Mouse (Mus musculus) spleen, postnatal 14 days (tissue): ENCODE results near the gene Cdk13.

Experiments
- DNase-seq, 2 experiments: peaks; one replicate each; pipeline ENCODE4 v3.0.0; 2021 to 2022; ENCODE audit warnings: low spot score in 2 of 2

Gene Cdk13

DNA sequence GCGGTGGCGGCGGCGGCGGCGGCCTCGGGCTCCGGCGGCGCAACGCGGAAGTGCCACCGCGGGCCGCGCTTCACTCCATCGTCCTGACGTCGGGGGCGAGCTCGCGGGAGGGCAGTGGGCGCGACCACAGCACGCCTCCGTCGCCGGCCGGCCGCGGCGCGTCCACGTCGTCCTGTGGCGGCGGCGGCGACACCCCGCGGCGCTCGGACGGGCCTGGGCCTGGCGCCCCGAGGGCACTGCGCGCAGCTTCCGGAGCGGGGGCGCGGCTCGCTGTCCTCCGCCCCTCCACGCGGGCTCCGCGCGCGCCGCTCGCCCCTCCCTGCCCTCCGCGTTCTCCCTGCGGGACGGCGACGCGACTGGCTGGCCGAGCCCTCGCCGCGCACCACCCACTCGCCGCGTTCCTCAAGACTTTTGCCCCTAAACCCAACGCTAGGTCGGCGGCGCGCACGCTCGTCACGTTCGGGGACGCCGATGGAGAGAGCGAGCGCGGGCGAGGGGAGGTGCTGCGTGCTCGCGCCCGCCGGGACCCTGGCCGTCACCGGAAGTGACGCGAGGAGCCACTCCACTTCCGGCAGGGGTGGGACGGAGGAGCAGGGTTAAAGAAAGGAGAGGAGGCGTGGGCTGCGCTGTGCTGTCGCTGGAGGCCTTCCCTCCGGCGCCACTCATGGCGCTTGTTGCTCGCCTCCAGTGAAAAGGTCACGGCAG lies at the start of gene Cdk13:
TSS of gene Cdk13 (minus strand) at position 189 of the 705 bp plus-strand sequence.
- peak; percentile 95 to 99 for DNase-seq

GRCm38 (mm10) chr13:17843336-17843735 lies 38.4 kb upstream of the Cdk13 start:
- DNase-seq = no peak

DNA sequence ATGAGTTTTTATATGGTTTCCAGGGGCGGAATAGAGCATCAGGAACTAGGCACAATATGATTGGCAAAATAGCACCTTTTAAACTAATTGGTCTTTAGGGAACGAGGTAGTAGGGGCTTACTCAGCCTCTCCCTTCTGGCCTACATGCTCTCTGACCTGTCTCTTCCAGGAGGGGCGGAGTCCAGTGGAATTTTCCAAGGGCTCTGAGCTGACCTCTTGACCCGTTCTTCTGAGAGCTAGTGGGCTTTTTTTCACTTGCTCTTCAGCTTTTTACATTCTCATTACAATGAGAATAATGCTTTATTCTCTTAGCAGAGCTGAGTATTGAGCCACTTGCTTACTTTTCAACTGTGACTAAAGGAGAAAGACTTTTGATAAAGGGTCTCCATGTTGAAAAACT lies 37.9 kb upstream of the Cdk13 start:
- DNase-seq = no peak

- DNase-seq = no peak
Observed at GRCm38 (mm10) chr13:17839137-17839536, 34.2 kb upstream of the Cdk13 start.

- DNase-seq = peak in 1 of 2 experiments; percentile 46
Observed at GRCm38 (mm10) chr13:17838484-17838851, 33.6 kb upstream of the Cdk13 start.

DNA sequence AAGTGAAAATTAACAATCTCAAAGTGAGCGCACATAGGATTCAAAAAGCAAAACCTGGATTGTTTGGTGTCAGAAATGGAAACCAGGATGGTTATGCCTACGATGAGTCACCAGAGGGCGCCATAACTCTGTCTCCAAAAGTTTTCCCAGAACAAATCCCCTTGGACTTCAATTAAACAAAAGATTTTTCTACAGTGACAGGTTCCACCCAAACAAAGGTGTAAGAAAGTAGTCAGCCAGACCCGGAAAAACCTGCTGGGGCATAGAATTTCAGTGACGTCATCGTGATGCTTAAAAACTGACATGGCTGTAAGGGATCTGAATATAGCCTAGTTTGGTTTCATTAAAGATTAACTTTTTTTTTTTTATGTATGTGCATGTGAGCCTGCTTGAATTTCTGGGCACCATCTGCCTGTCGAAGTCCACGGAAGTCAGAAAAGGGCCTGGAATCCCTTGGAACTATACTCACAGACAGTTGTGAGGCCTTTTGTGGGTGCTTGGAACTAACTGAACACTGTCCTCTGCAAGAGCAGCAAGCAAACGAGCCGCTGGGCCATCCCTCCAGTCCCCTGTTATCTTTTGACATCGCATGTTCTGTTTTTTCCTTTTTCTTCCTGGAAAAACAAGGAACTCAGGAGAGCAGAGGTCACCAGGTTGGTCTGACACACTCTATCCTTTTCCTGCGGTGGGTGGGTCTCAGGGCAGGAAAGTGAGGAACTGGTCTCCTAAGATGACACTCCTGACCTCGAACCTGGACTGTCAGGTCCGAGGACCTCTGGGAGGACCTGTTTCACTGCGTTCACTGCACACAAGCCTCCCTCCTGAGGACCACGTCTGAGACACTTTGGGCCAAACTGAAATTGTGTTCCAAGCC lies 33.0 kb upstream of the Cdk13 start:
- no peak for DNase-seq

GRCm38 (mm10) chr13:17836808-17837207 lies 31.9 kb upstream of the Cdk13 start:
- DNase-seq = no peak

- DNase-seq = no peak
Observed at GRCm38 (mm10) chr13:17832940-17833339, 28.0 kb upstream of the Cdk13 start.

- DNase-seq = no peak
Observed at GRCm38 (mm10) chr13:17817226-17817625, 12.3 kb upstream of the Cdk13 start.

DNA sequence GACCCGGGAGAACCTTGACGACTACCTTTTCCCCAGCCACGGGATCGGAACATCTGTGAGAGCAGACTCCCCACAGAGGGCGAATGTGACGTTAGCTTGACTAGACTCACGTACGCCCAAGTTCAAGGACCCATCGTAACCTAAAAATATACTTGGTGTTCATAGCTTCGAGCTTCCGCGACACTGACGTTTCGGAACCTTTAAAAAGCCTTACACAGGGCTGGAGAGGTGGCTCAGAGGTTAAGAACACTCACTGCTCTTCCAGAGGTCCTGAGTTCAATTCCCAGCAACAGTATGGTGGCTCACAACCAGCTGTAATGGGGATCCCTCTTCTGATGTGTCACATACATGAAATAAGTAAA lies 698 bp upstream of the Cdk13 start:
- no peak for DNase-seq

GRCm38 (mm10) chr13:17804058-17804841 lies 647 bp downstream of the Cdk13 start:
- peak; percentile 33 to 53 for DNase-seq

GRCm38 (mm10) chr13:17803331-17804057 lies 1.4 kb downstream of the Cdk13 start:
- DNase-seq = peak; percentile 62 to 75

GRCm38 (mm10) chr13:17802880-17803279 lies 2.0 kb downstream of the Cdk13 start:
- DNase-seq = no peak

DNA sequence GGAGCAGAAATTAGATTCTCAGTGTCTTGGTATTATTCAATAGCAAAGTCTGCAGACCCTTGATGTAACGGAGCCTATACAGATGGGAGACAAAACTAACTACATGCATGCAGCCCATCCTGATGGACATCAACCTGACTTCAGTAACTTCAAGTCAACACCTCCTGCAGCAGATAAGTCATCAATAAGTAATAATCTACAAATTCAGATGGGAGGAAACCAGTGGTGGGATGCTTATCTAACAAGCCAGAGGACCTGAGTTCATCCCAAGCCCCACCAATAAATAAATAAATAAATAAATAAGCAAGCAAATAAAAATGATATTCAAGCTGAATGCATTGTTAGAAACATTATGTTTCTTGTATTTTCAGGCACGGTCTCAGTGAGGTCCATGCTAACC lies 5.2 kb downstream of the Cdk13 start:
- no peak for DNase-seq

- DNase-seq = no peak
Observed at GRCm38 (mm10) chr13:17795757-17796456, 9.0 kb downstream of the Cdk13 start.

DNA sequence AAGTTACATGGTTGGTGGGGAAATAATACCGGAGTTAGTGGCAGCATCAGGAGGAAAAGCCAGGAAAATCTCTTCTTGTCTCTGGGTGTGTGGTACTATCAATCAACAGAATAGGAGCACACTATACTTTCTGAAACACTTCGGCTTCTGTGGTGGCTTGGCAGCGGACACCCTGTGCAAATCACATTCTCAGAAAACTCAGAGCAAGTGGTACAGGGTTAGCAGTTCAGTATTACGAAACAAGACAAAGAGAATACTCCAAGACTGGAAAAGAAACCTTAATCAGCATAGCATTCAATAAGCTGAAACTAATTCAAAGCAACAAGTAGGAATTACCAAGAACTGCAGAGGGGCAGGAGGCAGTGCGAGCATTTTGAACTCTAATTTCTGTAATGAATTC lies 21.3 kb downstream of the Cdk13 start:
- no peak for DNase-seq

- no peak for DNase-seq
Observed at GRCm38 (mm10) chr13:17779923-17780322, 25.0 kb downstream of the Cdk13 start.

DNA sequence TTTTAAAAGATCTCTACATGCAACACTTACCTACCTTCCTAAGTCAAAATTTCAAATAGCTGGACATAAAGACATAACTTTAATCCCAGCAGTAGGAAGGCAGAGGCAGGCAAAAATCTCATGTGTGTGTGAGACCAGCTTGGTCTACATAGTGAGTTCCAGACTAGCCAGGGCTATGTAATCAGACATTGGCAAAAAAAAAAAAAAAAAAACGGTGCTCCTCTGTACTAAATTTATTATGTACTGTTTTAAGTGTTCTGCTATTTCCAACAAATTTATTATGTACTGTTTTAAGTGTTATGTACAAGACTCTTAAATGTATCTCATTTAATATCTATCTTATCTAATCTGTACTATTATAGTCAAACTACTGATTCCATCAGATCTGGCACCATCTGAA lies 28.6 kb downstream of the Cdk13 start:
- no peak for DNase-seq

GRCm38 (mm10) chr13:17775364-17775763 lies 29.5 kb downstream of the Cdk13 start:
- DNase-seq = no peak

DNA sequence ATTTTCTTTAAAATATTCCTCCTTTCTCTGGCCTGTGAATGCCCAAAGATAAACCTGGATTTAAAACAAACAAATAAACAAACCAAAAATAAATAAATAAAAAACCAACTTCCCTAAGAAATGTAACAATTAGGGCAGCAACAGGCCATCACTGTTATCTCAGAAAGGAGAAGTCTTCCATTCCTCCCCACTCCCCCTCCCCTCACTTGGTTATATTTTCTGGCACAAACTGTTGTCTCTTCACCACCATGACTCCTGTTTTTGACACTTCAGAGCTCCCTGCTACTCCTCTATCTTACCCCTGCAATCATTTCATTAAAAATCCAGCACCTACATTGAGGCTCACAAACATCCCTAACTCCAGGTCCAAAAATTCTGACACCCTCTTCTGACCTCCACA lies 31.8 kb downstream of the Cdk13 start:
- no peak for DNase-seq

- no peak for DNase-seq
Observed at GRCm38 (mm10) chr13:17772574-17772973, 32.3 kb downstream of the Cdk13 start.
